Mouse (Mus musculus): ENCODE measurements at regions not wholly inside any gene's neighbourhood (a gene's known extent, or its start where the extent isn't known, plus 50 kb on each side); places are given as distances from the start of the nearest gene placed in this dataset.

- 0 out of 2 replicates have a peak, but pooled peaks have one; percentile 29 for ATAC-seq (replicated peaks; ENCODE audit: low read depth, poor library complexity, severe bottlenecking)
These were observed 93.2 kb upstream of the Kcnj16 start for GRCm38 (mm10) chr11:110874626-110875025.

- no peak for ATAC-seq (replicated peaks; ENCODE audit: low read depth, poor library complexity, severe bottlenecking)
These were observed 86.9 kb upstream of the Kcnj16 start for GRCm38 (mm10) chr11:110880971-110881370.

GRCm38 (mm10) chr11:110889354-110890151, 78.3 kb upstream of the Kcnj16 start:
- ATAC-seq (replicated peaks; ENCODE audit: low read depth, poor library complexity, severe bottlenecking), result no peak

- ATAC-seq (replicated peaks; ENCODE audit: low read depth, poor library complexity, severe bottlenecking), result no peak
These were observed 77.4 kb upstream of the Kcnj16 start for GRCm38 (mm10) chr11:110890411-110890810.

GRCm38 (mm10) chr11:110902918-110903317, 64.9 kb upstream of the Kcnj16 start:
- no peak for ATAC-seq (replicated peaks; ENCODE audit: low read depth, poor library complexity, severe bottlenecking)

All from common myeloid progenitor, adult 5-6 weeks (primary cell).